In the genomic region with DNA sequence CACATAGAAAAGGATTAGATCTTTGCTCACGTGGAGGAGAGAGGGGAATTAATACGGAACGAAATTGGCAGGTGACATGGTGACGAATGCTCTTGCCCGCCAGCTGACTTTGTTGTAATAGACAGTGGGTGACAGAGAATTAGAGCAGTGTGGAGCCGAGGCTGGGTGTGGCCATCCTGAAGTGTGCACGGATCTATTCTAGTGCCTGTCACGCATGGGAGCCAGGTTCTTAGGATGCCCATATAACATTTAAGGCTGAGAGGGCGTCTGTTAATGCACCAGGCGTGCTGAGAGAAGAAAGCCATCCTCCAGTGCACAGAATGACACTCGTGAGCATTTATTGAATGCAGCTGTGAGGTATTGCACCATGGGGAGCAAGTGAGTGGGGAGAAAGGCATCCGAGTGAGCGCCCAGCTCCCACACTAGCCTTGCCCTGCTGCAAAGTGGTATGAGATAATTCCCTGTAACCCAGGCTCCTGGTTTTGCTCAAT, we compare ENCODE assay signal across 9 mouse cellular contexts. TPM values are rescaled to one million over a fixed set of nuclear protein-coding genes. Genes with fewer than 3 reads are reported as not detected.
DNase-seq lines count a peak whose midpoint lies in the region; ATAC-seq lines count a peak whose summit lies in the region.
"Had no signal": no experiment of that assay in that cellular context is flagged by ENCODE, and none has a peak within 500 bp of the region (broad histone marks: within the 10 kb centered on the region; RNA-seq: fewer than 3 reads in every experiment).

No protein-coding gene starts in this region.

- H3K9me3 ChIP-seq in midbrain, embryonic 15.5 days, result no peaks in the 10 kb centered on the region
- no peaks in the 10 kb centered on the region for H3K9me3 ChIP-seq in midbrain, embryonic 16.5 days (replicated peaks; ENCODE audit: control insufficient read depth, low read length, poor library complexity, severe bottlenecking)

- H3K4me1 ChIP-seq in midbrain, embryonic 15.5 days, result peaks cover 6% of the 10 kb centered on the region; the same call in 1 of the 2 replicates
- H3K4me1 ChIP-seq in midbrain, embryonic 16.5 days (ENCODE audit: control insufficient read depth, insufficient read depth, low read length), result peaks cover 2% of the 10 kb centered on the region; the same call in 1 of the 2 replicates

- no peak overlapping the region for H3K4me3 ChIP-seq in midbrain, embryonic 15.5 days
- no peak overlapping the region for H3K4me3 ChIP-seq in midbrain, embryonic 16.5 days (ENCODE audit: low read depth, low read length)

- WGBS in midbrain, embryonic 15.5 days, result 59% methylated on average over 13 of the region's 13 CpGs
- WGBS in midbrain, embryonic 16.5 days, result 55% methylated on average over 13 of the region's 13 CpGs

- H3K27me3 ChIP-seq in midbrain, embryonic 15.5 days (replicated peaks), result no peaks in the 10 kb centered on the region
- H3K27me3 ChIP-seq in midbrain, embryonic 16.5 days (ENCODE audit: control insufficient read depth, insufficient read depth, low read depth, low read length), result no peaks in the 10 kb centered on the region

- DNase-seq in heart, adult 18-20 months, result peak; percentile 2 to 7
- DNase-seq in heart, postnatal 25 days (ENCODE audit: low spot score), result no peak
- peak; percentile 10 to 22 for DNase-seq in heart, postnatal 10 days
- DNase-seq in skeletal muscle tissue, adult 2 months (ENCODE audit: low read depth, low spot score), result peak; percentile 15
- no peak for DNase-seq in layer of hippocampus, adult 9-10 months (ENCODE audit: low spot score)
- DNase-seq: adrenal gland, postnatal 36 days; cerebellum, adult 8-10 months had no signal

- H3K27ac ChIP-seq in midbrain, embryonic 15.5 days, result no peak overlapping the region
- no peak overlapping the region for H3K27ac ChIP-seq in midbrain, embryonic 16.5 days (ENCODE audit: low read length)

- no peak overlapping the region for H3K9ac ChIP-seq in midbrain, embryonic 15.5 days
- no peak overlapping the region for H3K9ac ChIP-seq in midbrain, embryonic 16.5 days (ENCODE audit: low read depth, low read length)

- intact Hi-C loops in heart, postnatal 25 days (cut with DNase I), result no loop called here
- intact Hi-C loops in heart, postnatal 10 days (cut with DNase I), result no loop called here

- 0 out of 2 replicates have a peak, but pooled peaks have one; percentile 37 for ATAC-seq in midbrain, embryonic 15.5 days (replicated peaks)
- no peak for ATAC-seq in midbrain, embryonic 16.5 days

- no peaks in the 10 kb centered on the region for H3K36me3 ChIP-seq in midbrain, embryonic 15.5 days (replicated peaks)
- H3K36me3 ChIP-seq in midbrain, embryonic 16.5 days (ENCODE audit: control insufficient read depth, insufficient read depth, low read length), result no peaks in the 10 kb centered on the region

- H3K4me2 ChIP-seq in midbrain, embryonic 15.5 days, result no peak overlapping the region
- H3K4me2 ChIP-seq in midbrain, embryonic 16.5 days (ENCODE audit: low read length), result no peak overlapping the region

RNA-seq across cellular contexts. Expression of a gene that starts 48.3 kb away (rescaled TPM):
- total RNA-seq in heart, adult 18-20 months (2021), result under 1 TPM; 0.32 to 0.33 TPM
- total RNA-seq in heart, postnatal 25 days (2021), result under 1 TPM; 0.16 to 0.17 TPM
- 9.1 and 10.9 TPM in 2 replicates for polyA plus RNA-seq in midbrain, embryonic 15.5 days (2015; fragmentation: Nextera tagmentation; extraction: Ambion mirVana)
- polyA plus RNA-seq in midbrain, embryonic 16.5 days (2015; fragmentation: Nextera tagmentation; extraction: Ambion mirVana), result 9.2 and 10.4 TPM in 2 replicates
- total RNA-seq in heart, postnatal 10 days (2021), result under 1 TPM; 0.17 to 0.20 TPM

Comparison
In these comparisons a context has a peak if more than half of its experiments do, and no peak if none do; other contexts are left out.
1. DNase-seq: peak in heart, adult 18-20 months (2 of 2), heart, postnatal 10 days (2 of 2) and skeletal muscle tissue, adult 2 months (single experiment); none in heart, postnatal 25 days (single experiment) and layer of hippocampus, adult 9-10 months (single experiment).